ENCODE assay signal across 10 mouse cellular contexts in the genomic region with DNA sequence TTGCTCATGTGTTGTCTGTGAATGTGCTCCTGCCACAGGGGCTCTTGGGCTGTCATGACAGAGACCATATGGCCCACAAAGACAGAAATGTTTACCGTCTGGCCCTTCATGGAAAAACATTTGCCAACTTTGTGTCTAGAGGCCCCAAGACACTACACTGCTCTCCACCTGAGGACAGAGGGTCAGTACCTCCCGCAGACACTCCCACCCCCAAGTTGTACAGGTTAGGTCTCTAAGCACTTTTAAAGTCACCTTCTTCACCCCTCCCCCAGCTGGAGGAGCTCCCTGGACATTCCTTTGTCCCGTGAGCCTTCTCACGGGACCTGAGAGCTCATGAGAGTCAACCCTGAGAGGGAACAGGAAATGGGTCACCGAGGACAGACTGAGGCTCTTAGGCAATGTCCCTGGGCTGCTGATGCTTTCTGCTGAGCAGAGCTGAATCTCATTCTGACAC. TPM values are rescaled to one million over a fixed set of nuclear protein-coding genes. Genes with fewer than 3 reads are reported as not detected.
A peak's percentile ranks its signal among the peaks of the same experiment; 100 is the strongest.
DNase-seq lines count a peak whose midpoint lies in the region; ATAC-seq and TF ChIP-seq lines count a peak whose summit lies in the region.
"Had no signal": no experiment of that assay in that cellular context is flagged by ENCODE, and none has a peak within 500 bp of the region (broad histone marks: within the 10 kb centered on the region; RNA-seq: fewer than 3 reads in every experiment).

No protein-coding gene starts in this region.

- TF ChIP-seq RAD21 in CH12.LX (IDR thresholded peaks at IDR 0.05; ENCODE audit: low read depth, low read length) = no peak

- no peaks in the 10 kb centered on the region for H3K27me3 ChIP-seq in CH12.LX (replicated peaks)
- H3K27me3 ChIP-seq in heart, embryonic 13.5 days (replicated peaks) = no peaks in the 10 kb centered on the region
- H3K27me3 ChIP-seq: embryonic facial prominence, embryonic 15.5 days; megakaryocyte, embryonic 14.5 days had no signal

- no peak overlapping the region for H3K27ac ChIP-seq in CH12.LX (ENCODE audit: insufficient read depth, low read depth)
- H3K27ac ChIP-seq in heart, embryonic 13.5 days (replicated peaks) = peak overlapping the region; percentile 24

- peaks cover 0 to 40% of the 10 kb centered on the region in 2 experiments for H3K36me3 ChIP-seq in CH12.LX (replicated peaks in 1 of 2; ENCODE audit: control insufficient read depth in 1 of 2, insufficient read depth in 1 of 2, low read length in 1 of 2)
- no peaks in the 10 kb centered on the region for H3K36me3 ChIP-seq in heart, embryonic 13.5 days
- H3K36me3 ChIP-seq: embryonic facial prominence, embryonic 15.5 days had no signal

- TF ChIP-seq POLR2A in CH12.LX (IDR thresholded peaks at IDR 0.05; ENCODE audit: low read depth, low read length) = no peak

- dilution Hi-C loops in CH12.LX (cut with MboI; ENCODE audit: extremely low pct_ligation_motif_present, extremely low pct_unique_long_range_greater_than_20kb, low sequenced_read_pairs) = no loop called here

- in situ Hi-C loops in CH12.LX (cut with MboI; ENCODE audit: low pct_ligation_motif_present, low pct_unique_long_range_greater_than_20kb, low sequenced_read_pairs) = no loop called here

- H3K4me3 ChIP-seq in CH12.LX (replicated peaks in 1 of 3; ENCODE audit: low read depth in 2 of 3, low read length in 2 of 3, poor library complexity in 1 of 3) = no peak overlapping the region
- no peak overlapping the region for H3K4me3 ChIP-seq in heart, embryonic 13.5 days
- H3K4me3 ChIP-seq: embryonic facial prominence, embryonic 15.5 days; megakaryocyte, embryonic 14.5 days had no signal

- no peak for TF ChIP-seq CTCF in CH12.LX (conservative IDR thresholded peaks at IDR 0.05 in 1 of 2, IDR thresholded peaks at IDR 0.05 in 1 of 2; ENCODE audit: low read depth in 2 of 2, low read length in 2 of 2)

- no peak for ATAC-seq in heart, embryonic 13.5 days (ENCODE audit: extremely low read depth, insufficient number of reproducible peaks, low FRiP score, low TSS enrichment)
- ATAC-seq in activated CD4-positive, CD25-positive, alpha-beta regulatory T cell, adult 4 months = no peak

- TF ChIP-seq EP300 in CH12.LX (IDR thresholded peaks at IDR 0.05; ENCODE audit: low read length) = no peak

- no peak overlapping the region for H3K4me2 ChIP-seq in CH12.LX (ENCODE audit: insufficient read depth, low read depth, poor library complexity, severe bottlenecking)
- H3K4me2 ChIP-seq in heart, embryonic 13.5 days = no peak overlapping the region
- H3K4me2 ChIP-seq: embryonic facial prominence, embryonic 15.5 days had no signal

- no peaks in the 10 kb centered on the region for H3K9me3 ChIP-seq in CH12.LX (replicated peaks; ENCODE audit: low read length)
- no peaks in the 10 kb centered on the region for H3K9me3 ChIP-seq in heart, embryonic 13.5 days
- H3K9me3 ChIP-seq: embryonic facial prominence, embryonic 15.5 days; megakaryocyte, embryonic 14.5 days had no signal

- no peak overlapping the region for H3K9ac ChIP-seq in CH12.LX (ENCODE audit: insufficient read depth, low read depth)
- peak overlapping the region; percentile 11; the same call in 1 of the 2 replicates for H3K9ac ChIP-seq in heart, embryonic 13.5 days
- H3K9ac ChIP-seq: embryonic facial prominence, embryonic 15.5 days had no signal

- DNase-seq in embryo, embryonic 11 days = peak; percentile 16
- DNase-seq in embryo, embryonic 9.5 days (ENCODE audit: extremely low spot score) = no peak
- no peak for DNase-seq in CH12.LX (ENCODE audit: extremely low read depth)
- DNase-seq in lung, adult 18-20 months = peak; percentile 78 to 89
- no peak for DNase-seq in right cerebral cortex, postnatal 14 days
- no peak for DNase-seq in left cerebral cortex, adult 8-10 months (ENCODE audit: low spot score in 2 of 2)

- peaks cover 27 to 55% of the 10 kb centered on the region in 2 experiments for H3K4me1 ChIP-seq in CH12.LX (ENCODE audit: control insufficient read depth in 1 of 2, insufficient read depth in 2 of 2)
- peaks cover 51% of the 10 kb centered on the region for H3K4me1 ChIP-seq in heart, embryonic 13.5 days

- WGBS in heart, embryonic 13.5 days = 29% methylated on average over 5 of the region's 5 CpGs

- H3K79me2 ChIP-seq in CH12.LX (replicated peaks; ENCODE audit: control insufficient read depth, extremely low read depth, insufficient read depth, poor library complexity, severe bottlenecking) = no peaks in the 10 kb centered on the region

TF ChIP-seq in CH12.LX, 34 proteins besides CTCF, POLR2A, EP300 and RAD21:
- TF ChIP-seq MAFK (IDR thresholded peaks at IDR 0.05; ENCODE audit: insufficient replicate concordance, low read length) (no peak), NRF1 (IDR thresholded peaks at IDR 0.05; ENCODE audit: low read depth, low read length) (no peak), MXI1 (IDR thresholded peaks at IDR 0.05; ENCODE audit: low read depth, low read length) (no peak), ELF1 (IDR thresholded peaks at IDR 0.05; ENCODE audit: low read depth, low read length) (no peak), ETS1 (conservative IDR thresholded peaks at IDR 0.05; ENCODE audit: low read depth, low read length) (0 out of 2 replicates have a peak, but pooled peaks have one; percentile 17), BHLHE40 (IDR thresholded peaks at IDR 0.05; ENCODE audit: low read depth, low read length) (peak; percentile 87), E2F4 (IDR thresholded peaks at IDR 0.05; ENCODE audit: insufficient replicate concordance, low read depth, low read length) (no peak), POLR2AphosphoS2 (IDR thresholded peaks at IDR 0.05; ENCODE audit: low read depth, low read length) (no peak), SMC3 (IDR thresholded peaks at IDR 0.05; ENCODE audit: low read depth, low read length) (no peak), JUND (conservative IDR thresholded peaks at IDR 0.05; ENCODE audit: low read depth, low read length) (no peak)

RNA-seq across cellular contexts. Expression of a gene that starts 18.2 kb away (rescaled TPM):
- total RNA-seq in CH12.LX (2012; rRNA removed) (6.5 and 8.9 TPM in 2 replicates), CH12.LX (2014; rRNA removed) (3.5 and 5.0 TPM in 2 replicates)
- polyA plus RNA-seq in CH12.LX (2012; ENCODE audit: insufficient read length, low read depth) = 6.8 and 8.8 TPM in 2 replicates
- 3.2 and 3.6 TPM in 2 replicates for polyA plus RNA-seq in heart, embryonic 13.5 days (2015; fragmentation: Nextera tagmentation; extraction: Ambion mirVana)
- polyA plus RNA-seq in activated CD4-positive, CD25-positive, alpha-beta regulatory T cell, adult 4 months (2017; shearing (Covaris generic)) = 10 to 100 TPM; 18.3 to 18.7 TPM
- 10 to 100 TPM; 45.5 to 58.2 (median 52.2) TPM for total RNA-seq in left cerebral cortex, adult 8-10 months (2022)

RNA-seq across cellular contexts. Expression of a gene that starts 36.3 kb away (rescaled TPM):
- total RNA-seq in CH12.LX (2012; rRNA removed) (0.59 and 0.76 TPM in 2 replicates), CH12.LX (2014; rRNA removed) (0.24 and 0.28 TPM in 2 replicates)
- 0.76 and 0.90 TPM in 2 replicates for polyA plus RNA-seq in CH12.LX (2012; ENCODE audit: insufficient read length, low read depth)
- 12.9 and 13.2 TPM in 2 replicates for polyA plus RNA-seq in heart, embryonic 13.5 days (2015; fragmentation: Nextera tagmentation; extraction: Ambion mirVana)
- polyA plus RNA-seq in activated CD4-positive, CD25-positive, alpha-beta regulatory T cell, adult 4 months (2017; shearing (Covaris generic)) = under 1 TPM; 0.42 to 0.47 TPM
- 1 to 10 TPM; 1.6 to 1.9 (median 1.7) TPM for total RNA-seq in left cerebral cortex, adult 8-10 months (2022)

RNA-seq across cellular contexts. Expression of a gene that starts 38.2 kb away (rescaled TPM):
- total RNA-seq in CH12.LX (2012; rRNA removed) (61.8 and 75.8 TPM in 2 replicates), CH12.LX (2014; rRNA removed) (80.7 and 84.6 TPM in 2 replicates)
- 243 and 290 TPM in 2 replicates for polyA plus RNA-seq in CH12.LX (2012; ENCODE audit: insufficient read length, low read depth)
- 54.4 and 56.7 TPM in 2 replicates for polyA plus RNA-seq in heart, embryonic 13.5 days (2015; fragmentation: Nextera tagmentation; extraction: Ambion mirVana)
- 10 to 100 TPM; 24.3 to 47.6 TPM for polyA plus RNA-seq in activated CD4-positive, CD25-positive, alpha-beta regulatory T cell, adult 4 months (2017; shearing (Covaris generic))
- 100 to 1,000 TPM; 300 to 319 (median 307) TPM for total RNA-seq in left cerebral cortex, adult 8-10 months (2022)

RNA-seq across cellular contexts. Expression of a gene that starts 39.8 kb away (rescaled TPM):
- total RNA-seq in CH12.LX (2012; rRNA removed) (0.63 and 0.72 TPM in 2 replicates), CH12.LX (2014; rRNA removed) (0.17 and 0.31 TPM in 2 replicates)
- 0.76 and 1.1 TPM in 2 replicates for polyA plus RNA-seq in CH12.LX (2012; ENCODE audit: insufficient read length, low read depth)
- 3.4 TPM in 2 replicates for polyA plus RNA-seq in heart, embryonic 13.5 days (2015; fragmentation: Nextera tagmentation; extraction: Ambion mirVana)
- polyA plus RNA-seq in activated CD4-positive, CD25-positive, alpha-beta regulatory T cell, adult 4 months (2017; shearing (Covaris generic)) = not detected
- 1 to 10 TPM; 1.7 to 2.4 (median 2.1) TPM for total RNA-seq in left cerebral cortex, adult 8-10 months (2022)

Comparison
In these comparisons a context has a peak if more than half of its experiments do, and no peak if none do; other contexts are left out.
1. DNase-seq: peak in embryo, embryonic 11 days (single experiment) and lung, adult 18-20 months (2 of 2); none in embryo, embryonic 9.5 days (single experiment), CH12.LX (single experiment), right cerebral cortex, postnatal 14 days (single experiment) and left cerebral cortex, adult 8-10 months (0 of 2).